Mouse (Mus musculus) gastrocnemius, postnatal 25 days (tissue): ENCODE data around the gene Gstm7. TPM values are rescaled to one million over a fixed set of nuclear protein-coding genes. Genes with fewer than 3 reads are reported as not detected.

ENCODE experiments used
- total RNA-seq, 2 experiments: library from RNA; stranded (reverse); gene quantifications; 1 replicate in 1 of 2; 2 replicates in 1 of 2; pipeline ENCODE4 v1.2.3; 2021

Gene Gstm7
- total RNA-seq, 2 experiments from 2014 or later, result 14.2 to 15.0 TPM

Other genes starting within 250 kb of the Gstm7 start
- 10 to 100 TPM; 30.7 to 31.8 TPM for gene Ahcyl1, start 235.3 kb downstream of the Gstm7 start, total RNA-seq
- gene Csf1, start 171.3 kb downstream of the Gstm7 start, total RNA-seq, result 10 to 100 TPM in 1 of 2 experiments, 1 to 10 TPM in 1; 9.5 to 10.6 TPM
- gene Eps8l3, start 54.6 kb downstream of the Gstm7 start, total RNA-seq, result not detected
- gene Gstm5, start 36.0 kb downstream of the Gstm7 start, total RNA-seq, result 10 to 100 TPM; 72.6 to 73.7 TPM
- under 1 TPM; 0.38 to 1.00 TPM for gene Gstm6, start 11.9 kb upstream of the Gstm7 start, total RNA-seq
- gene Gstm3, start 37.5 kb upstream of the Gstm7 start, total RNA-seq, result not detected
- 100 to 1,000 TPM in 1 of 2 experiments, 10 to 100 TPM in 1; 77.6 to 100 TPM for gene Gstm2, start 54.6 kb upstream of the Gstm7 start, total RNA-seq
- gene Gstm1, start 86.2 kb upstream of the Gstm7 start, total RNA-seq, result 100 to 1,000 TPM; 153 to 158 TPM
- gene Gstm4, start 113.1 kb upstream of the Gstm7 start, total RNA-seq, result 10 to 100 TPM; 11.8 to 12.1 TPM
- 1 to 10 TPM; 3.5 to 5.5 TPM for gene Ampd2, start 154.8 kb upstream of the Gstm7 start, total RNA-seq
- gene Gnat2, start 161.0 kb upstream of the Gstm7 start, total RNA-seq, result under 1 TPM in 1 of 2 experiments, not detected in 1; 0.15 TPM
- 10 to 100 TPM; 11.4 to 11.7 TPM for gene Gnai3, start 214.3 kb upstream of the Gstm7 start, total RNA-seq
- gene Gpr61, start 223.1 kb upstream of the Gstm7 start, total RNA-seq, result not detected